Mouse (Mus musculus) adrenal gland, postnatal 10 days (tissue): ENCODE measurements around the gene Mif4gd. TPM values are rescaled to one million over a fixed set of nuclear protein-coding genes. Genes with fewer than 3 reads are reported as not detected.

Source experiments
- DNase-seq: peaks from one replicate; pipeline ENCODE4 v3.0.0; 2021; ENCODE audit warnings: mixed read lengths
- total RNA-seq, 2 experiments: library from RNA; stranded (reverse); gene quantifications; 2 replicates each; pipeline ENCODE4 v1.2.3; 2021

Mif4gd gene
- total RNA-seq, 2 experiments from 2014 or later, result 110 to 140 TPM

DNA sequence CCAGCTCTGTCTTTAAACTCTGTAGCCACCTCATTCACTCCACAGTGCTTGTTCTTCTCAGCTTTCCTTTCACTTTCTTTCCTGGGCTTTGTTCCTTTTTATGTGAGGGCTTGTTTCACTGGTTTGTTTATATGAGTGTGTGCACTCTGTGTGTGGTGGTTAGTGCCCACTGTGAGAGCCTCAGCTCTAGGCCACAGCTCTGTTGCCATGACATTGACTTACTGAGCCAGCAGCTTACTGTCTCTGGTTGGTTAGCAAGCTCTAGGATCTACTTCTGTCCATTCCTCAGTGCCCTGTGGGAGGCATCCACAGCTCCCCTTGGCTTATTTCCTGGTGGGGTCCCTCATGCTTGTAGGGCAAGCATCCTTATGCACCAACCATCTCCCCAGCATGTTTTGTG is 33.7 kb downstream of the Mif4gd start:
- DNase-seq, result no peak

GRCm38 (mm10) chr11:115564961-115565360 is 47.8 kb downstream of the Mif4gd start:
- no peak for DNase-seq

DNA sequence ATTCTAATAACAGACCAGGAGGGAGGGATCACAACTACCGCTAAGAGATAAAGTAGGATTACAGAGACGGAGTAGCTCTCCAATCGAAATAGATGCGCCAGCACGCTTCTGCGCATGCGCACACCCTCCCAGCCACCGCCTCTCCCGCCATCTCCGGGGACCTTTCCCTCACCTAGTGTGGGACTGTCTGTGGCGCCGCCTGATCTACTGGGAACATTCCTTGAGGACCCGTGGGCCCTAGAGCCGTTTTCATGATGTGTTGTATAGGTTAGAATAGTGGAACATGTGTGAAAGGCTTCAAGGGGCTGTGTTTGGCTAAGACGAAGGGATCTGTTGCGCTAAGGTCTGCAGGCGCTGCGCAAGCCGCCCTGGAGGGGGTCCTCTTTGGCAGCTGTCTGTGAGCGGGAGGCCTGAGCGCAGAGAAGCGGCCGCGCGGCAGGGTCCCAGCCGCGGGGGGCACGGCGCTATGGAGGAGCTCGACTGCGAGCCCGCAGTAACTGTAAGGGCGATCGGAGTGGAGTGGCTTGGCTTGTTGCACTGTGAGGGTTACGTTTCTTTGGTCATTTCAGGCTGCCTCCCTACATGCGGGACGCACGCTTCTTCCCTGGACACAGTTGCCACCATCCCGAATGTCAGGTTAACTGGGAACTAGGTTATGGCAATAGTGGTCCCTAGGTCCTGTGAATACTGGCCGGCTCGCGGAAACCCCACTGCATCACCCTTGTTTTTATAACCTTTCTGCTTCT is 48.5 kb downstream of the Mif4gd start, which contains the start of gene Nup85:
Gene Nup85 (plus strand): TSS at position 371 of the 746 bp plus-strand sequence.
- DNase-seq, result peak; percentile 98

- DNase-seq, result no peak
Observed at GRCm38 (mm10) chr11:115563406-115563805, 49.4 kb downstream of the Mif4gd start.

Other genes starting within 250 kb of the Mif4gd start
- 10 to 100 TPM; 18.7 to 19.8 TPM for gene Hid1, start 245.2 kb downstream of the Mif4gd start, total RNA-seq
- 10 to 100 TPM; 30.7 to 43.9 TPM for gene Cdr2l, start 231.1 kb downstream of the Mif4gd start, total RNA-seq
- gene Mrpl58, start 209.2 kb downstream of the Mif4gd start, total RNA-seq, result 100 to 1,000 TPM; 147 to 163 TPM
- gene Atp5h, start 193.0 kb downstream of the Mif4gd start, total RNA-seq, result 1,000 to 10,000 TPM in 1 of 2 experiments, 100 to 1,000 TPM in 1; 968 to 1,066 TPM
- gene Kctd2, start 192.8 kb downstream of the Mif4gd start, total RNA-seq, result 10 to 100 TPM; 36.4 to 48.6 TPM
- gene Trim80, start 172.4 kb downstream of the Mif4gd start, total RNA-seq, result under 1 TPM in 1 of 2 experiments, not detected in 1; 0.21 TPM
- gene Slc16a5, start 150.5 kb downstream of the Mif4gd start, total RNA-seq, result 1 to 10 TPM in 1 of 2 experiments, under 1 TPM in 1; 0.88 to 3.5 TPM
- gene Armc7, start 137.3 kb downstream of the Mif4gd start, total RNA-seq, result 1 to 10 TPM; 5.8 to 7.9 TPM
- gene Nt5c, start 121.1 kb downstream of the Mif4gd start, total RNA-seq, result 10 to 100 TPM; 70.2 to 70.9 TPM
- 100 to 1,000 TPM; 113 to 123 TPM for gene Jpt1, start 98.6 kb downstream of the Mif4gd start, total RNA-seq
- 100 to 1,000 TPM; 255 to 272 TPM for gene Sumo2, start 76.7 kb downstream of the Mif4gd start, total RNA-seq
- 10 to 100 TPM; 44.4 to 48.7 TPM for gene Nup85, start 48.5 kb downstream of the Mif4gd start, total RNA-seq
- gene Mrps7, start 9.0 kb downstream of the Mif4gd start, total RNA-seq, result 10 to 100 TPM; 92.1 to 92.6 TPM
- 10 to 100 TPM; 20.0 to 35.9 TPM for gene Gga3, start 8.9 kb downstream of the Mif4gd start, total RNA-seq
- 100 to 1,000 TPM; 169 to 231 TPM for gene Slc25a19, start 15.3 kb upstream of the Mif4gd start, total RNA-seq
- 100 to 1,000 TPM in 1 of 2 experiments, 10 to 100 TPM in 1; 99.1 to 104 TPM for gene Grb2, start 95.6 kb upstream of the Mif4gd start, total RNA-seq
- gene Tmem94, start 152.5 kb upstream of the Mif4gd start, total RNA-seq, result 10 to 100 TPM; 62.0 to 79.6 TPM
- gene Caskin2, start 200.7 kb upstream of the Mif4gd start, total RNA-seq, result 10 to 100 TPM; 43.3 to 47.0 TPM
- 10 to 100 TPM; 13.8 to 19.4 TPM for gene Tsen54, start 201.8 kb upstream of the Mif4gd start, total RNA-seq
- 10 to 100 TPM; 12.7 to 14.0 TPM for gene Llgl2, start 211.1 kb upstream of the Mif4gd start, total RNA-seq
- gene Myo15b, start 245.4 kb upstream of the Mif4gd start, total RNA-seq, result 1 to 10 TPM in 1 of 2 experiments, under 1 TPM in 1; 0.91 to 1.2 TPM